Mouse (Mus musculus) skeletal muscle tissue, postnatal 0 days (tissue): ENCODE data around the gene Rhbdf2. TPM values are rescaled to one million over a fixed set of nuclear protein-coding genes. Genes with fewer than 3 reads are reported as not detected.

Source experiments
- polyA plus RNA-seq: library from polyadenylated mRNA; unstranded; fragments of >200 nt; fragmentation: Nextera tagmentation; extraction: Ambion mirVana; gene quantifications from 2 replicates; pipeline ENCODE4 v1.2.1, GENCODE M21; 2015

The Rhbdf2 gene
- polyA plus RNA-seq = 3.1 and 4.2 TPM in 2 replicates

DNA sequence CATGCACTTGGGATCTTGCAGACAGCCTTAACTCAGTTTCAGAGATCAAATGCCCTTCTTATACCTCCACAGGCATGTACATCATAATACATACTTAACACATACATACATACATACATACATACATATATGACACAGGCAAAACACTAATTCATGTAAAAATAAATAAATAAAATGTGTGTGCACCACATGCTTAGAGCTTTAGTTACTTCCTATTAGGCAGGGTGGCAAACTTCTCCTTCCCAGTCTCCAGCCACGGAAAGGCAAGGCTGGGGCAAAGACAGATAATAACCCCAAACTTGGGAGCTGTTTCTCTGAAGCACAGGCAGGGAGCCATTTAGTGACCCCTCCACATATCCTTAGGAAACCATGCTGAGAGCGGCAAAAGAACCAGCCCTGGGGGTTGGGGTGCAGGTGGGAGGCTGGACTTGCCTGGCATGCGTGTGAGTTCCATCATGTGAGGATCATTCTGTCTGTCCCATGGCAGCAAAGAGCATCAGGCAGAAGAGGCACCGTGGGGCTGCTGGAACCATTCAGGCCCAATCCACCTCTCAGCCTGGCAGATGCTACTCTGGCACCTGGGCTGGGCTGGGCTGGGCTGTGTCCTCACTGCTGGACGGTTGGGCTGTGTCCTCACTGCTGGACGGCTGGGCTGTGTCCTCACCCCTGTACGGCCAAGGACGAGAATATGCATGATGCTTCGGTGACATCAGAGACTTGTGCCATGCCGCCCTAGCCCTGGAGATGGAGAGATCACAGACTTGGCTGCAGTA is at the start of gene Rhbdf2:
TSS of gene Rhbdf2 (minus strand) at position 721 of the 773 bp plus-strand sequence.

DNA sequence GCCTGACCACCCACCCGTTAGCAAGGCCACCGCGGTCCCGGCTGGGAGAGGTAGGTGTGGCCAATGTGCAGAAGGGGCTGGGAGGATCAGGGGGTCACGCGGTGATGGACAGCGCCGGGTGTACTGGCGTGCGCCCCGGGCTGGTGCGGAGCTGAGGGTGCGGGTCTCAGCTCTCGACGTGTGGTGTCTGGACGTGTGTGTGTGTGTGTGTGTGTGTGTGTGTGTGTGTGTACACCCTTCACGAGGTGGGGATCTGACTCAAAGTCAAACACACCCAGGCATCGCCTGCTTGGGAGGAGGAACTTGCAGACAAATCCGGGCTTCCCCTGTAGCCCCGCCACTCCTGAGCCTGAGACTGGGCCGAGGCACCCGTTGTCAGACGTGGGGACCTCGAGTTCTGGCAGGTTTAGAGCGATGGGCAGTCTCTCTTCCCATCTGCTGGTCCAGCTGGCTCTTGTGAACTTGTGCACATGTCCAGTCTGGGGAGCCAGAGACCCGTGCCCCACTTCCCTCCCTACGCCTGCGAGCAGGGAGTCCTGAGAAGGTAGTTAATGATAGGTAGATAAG is 27.5 kb upstream of the Rhbdf2 start, which contains the start of gene Cygb:
TSS of gene Cygb (minus strand) at position 59 of the 567 bp plus-strand sequence.

GRCm38 (mm10) chr11:116653234-116653633 is 26.4 kb upstream of the Rhbdf2 start, which contains the start of gene Prcd:
Prcd (plus strand) TSS chr11:116653534.

DNA sequence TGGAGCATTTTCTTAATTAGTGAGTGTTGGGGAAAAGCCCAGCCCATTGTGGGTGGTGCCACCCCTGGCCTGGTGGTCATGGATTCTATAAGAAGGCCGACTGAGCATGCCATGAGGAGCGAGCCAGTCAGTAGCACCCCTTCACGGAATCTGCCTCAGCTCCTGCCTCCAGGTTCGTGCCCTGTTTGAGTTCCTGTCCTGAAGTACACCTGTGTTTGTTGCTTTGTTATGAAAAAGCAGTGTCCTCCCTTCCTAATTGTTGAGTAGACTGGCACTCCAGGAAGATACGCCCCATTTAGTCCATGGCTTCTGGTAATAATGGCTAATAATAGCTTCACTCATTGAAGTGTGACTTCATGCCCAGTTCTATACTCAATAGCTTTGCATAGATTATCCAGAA is 40.5 kb downstream of the Rhbdf2 start, which contains the start of gene Aanat:
TSS of gene Aanat (plus strand) at position 123 of the 400 bp plus-strand sequence.

DNA sequence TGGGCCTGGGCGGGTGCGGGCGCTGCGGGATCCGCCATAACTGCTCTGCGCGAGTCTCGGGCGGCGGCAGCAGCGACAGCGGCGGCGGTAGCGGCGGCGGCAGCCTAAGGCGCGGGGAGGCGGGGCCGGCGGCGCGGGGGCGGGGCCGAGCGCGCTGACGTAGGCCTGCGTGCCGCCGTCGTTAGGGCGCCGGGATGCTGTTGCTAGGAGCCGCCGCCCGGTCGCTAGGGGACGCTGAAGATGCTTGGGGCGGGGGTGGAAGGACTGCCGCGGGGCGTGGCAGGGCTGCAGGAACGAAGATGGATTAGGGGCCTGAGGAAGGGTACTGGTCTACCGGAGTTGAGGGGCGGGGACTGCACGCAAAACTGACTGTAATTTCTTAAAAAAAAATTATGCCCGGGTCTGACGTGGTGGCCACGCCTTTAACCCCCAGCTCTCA is 45.4 kb downstream of the Rhbdf2 start, which contains the start of gene Ube2o:
TSS of gene Ube2o (minus strand) at position 72 of the 439 bp plus-strand sequence.

Other genes starting within 250 kb of the Rhbdf2 start
- gene Rnf157, start 214.0 kb downstream of the Rhbdf2 start, polyA plus RNA-seq = 9.4 and 9.8 TPM in 2 replicates
- 25.1 and 26.3 TPM in 2 replicates for gene Ubald2, start 192.9 kb downstream of the Rhbdf2 start, polyA plus RNA-seq
- not detected in 2 replicates for gene Qrich2, start 160.8 kb downstream of the Rhbdf2 start, polyA plus RNA-seq
- gene Prpsap1, start 132.8 kb downstream of the Rhbdf2 start, polyA plus RNA-seq = 52.5 and 54.6 TPM in 2 replicates
- gene Sphk1, start 96.1 kb downstream of the Rhbdf2 start, polyA plus RNA-seq = 1.7 and 3.4 TPM in 2 replicates
- gene Ube2o, start 45.6 kb downstream of the Rhbdf2 start, polyA plus RNA-seq = 5.8 and 6.1 TPM in 2 replicates
- gene Aanat, start 40.6 kb downstream of the Rhbdf2 start, polyA plus RNA-seq = not detected in 2 replicates
- 3.0 and 3.4 TPM in 2 replicates for gene Prcd, start 26.5 kb upstream of the Rhbdf2 start, polyA plus RNA-seq
- 18.5 and 23.5 TPM in 2 replicates for gene Cygb, start 27.3 kb upstream of the Rhbdf2 start, polyA plus RNA-seq
- gene St6galnac1, start 148.5 kb upstream of the Rhbdf2 start, polyA plus RNA-seq = not detected in 2 replicates
- gene Mxra7, start 201.0 kb upstream of the Rhbdf2 start, polyA plus RNA-seq = 23.2 and 30.6 TPM in 2 replicates
- gene Mettl23, start 216.3 kb upstream of the Rhbdf2 start, polyA plus RNA-seq = 52.3 and 59.7 TPM in 2 replicates
- 49.2 and 50.4 TPM in 2 replicates for gene Jmjd6, start 216.4 kb upstream of the Rhbdf2 start, polyA plus RNA-seq
- gene Mfsd11, start 225.4 kb upstream of the Rhbdf2 start, polyA plus RNA-seq = 41.9 and 47.9 TPM in 2 replicates
- 274 and 289 TPM in 2 replicates for gene Srsf2, start 226.1 kb upstream of the Rhbdf2 start, polyA plus RNA-seq